Mouse (Mus musculus): ENCODE results near the gene Dock11.

GRCm38 (mm10) chrX:35888087-35888895 is at the start of gene Dock11:
- TF ChIP-seq TAL1 (IDR thresholded peaks at IDR 0.05; ENCODE audit: low read length) (no peak), GATA1 (IDR thresholded peaks at IDR 0.05; ENCODE audit: low read length) (no peak)
